Mouse (Mus musculus): ENCODE results near the gene Lsm10.

- TF ChIP-seq POLR2A (IDR thresholded peaks at IDR 0.05; ENCODE audit: borderline replicate concordance, insufficient read depth, low read length) (no peak), CTCF (IDR thresholded peaks at IDR 0.05; ENCODE audit: borderline replicate concordance, insufficient read depth, low read depth, low read length) (no peak)
These were observed 14.7 kb downstream of the Lsm10 start for GRCm38 (mm10) chr4:126111153-126111549.
